Mouse (Mus musculus): Measurements from ENCODE around the gene Tmprss13. TPM values are rescaled to one million over a fixed set of nuclear protein-coding genes. Genes with fewer than 3 reads are reported as not detected.

Tmprss13 gene
- polyA plus RNA-seq, 1 experiment, result not detected

- no peak for TF ChIP-seq MYOG (IDR thresholded peaks at IDR 0.05; ENCODE audit: control insufficient read depth, extremely low read depth, insufficient read length)
- TF ChIP-seq MAX (IDR thresholded peaks at IDR 0.05), result no peak
- no peak for TF ChIP-seq FOSL1 (IDR thresholded peaks at IDR 0.05; ENCODE audit: insufficient read depth, low read length, poor library complexity, severe bottlenecking)
- no peak for TF ChIP-seq USF1 (IDR thresholded peaks at IDR 0.05; ENCODE audit: low read depth)
- TF ChIP-seq CEBPB (IDR thresholded peaks at IDR 0.05; ENCODE audit: low read depth), result no peak
- TF ChIP-seq MYOD1 (IDR thresholded peaks at IDR 0.05; ENCODE audit: control insufficient read depth, insufficient read length, low read depth), result no peak
- TF ChIP-seq CTCF (IDR thresholded peaks at IDR 0.05; ENCODE audit: control insufficient read depth, insufficient read depth, insufficient read length), result no peak
- no peak overlapping the region for H3K4me3 ChIP-seq (ENCODE audit: insufficient read depth, poor library complexity, severe bottlenecking)
- no peaks in the 10 kb centered on the region for H3K79me2 ChIP-seq (ENCODE audit: control insufficient read depth, insufficient read depth)
- no peak overlapping the region for H3ac ChIP-seq (ENCODE audit: control insufficient read depth, insufficient read length, low read depth)
- no peaks in the 10 kb centered on the region for H3K27me3 ChIP-seq (ENCODE audit: control insufficient read depth, insufficient read depth, insufficient read length)
- no peaks in the 10 kb centered on the region for H3K36me3 ChIP-seq (ENCODE audit: control insufficient read depth, insufficient read depth)
- no peaks in the 10 kb centered on the region for H3K79me3 ChIP-seq (ENCODE audit: low read depth)
Observed at GRCm38 (mm10) chr9:45349851-45350250, 31.0 kb downstream of the Tmprss13 start.

DNA sequence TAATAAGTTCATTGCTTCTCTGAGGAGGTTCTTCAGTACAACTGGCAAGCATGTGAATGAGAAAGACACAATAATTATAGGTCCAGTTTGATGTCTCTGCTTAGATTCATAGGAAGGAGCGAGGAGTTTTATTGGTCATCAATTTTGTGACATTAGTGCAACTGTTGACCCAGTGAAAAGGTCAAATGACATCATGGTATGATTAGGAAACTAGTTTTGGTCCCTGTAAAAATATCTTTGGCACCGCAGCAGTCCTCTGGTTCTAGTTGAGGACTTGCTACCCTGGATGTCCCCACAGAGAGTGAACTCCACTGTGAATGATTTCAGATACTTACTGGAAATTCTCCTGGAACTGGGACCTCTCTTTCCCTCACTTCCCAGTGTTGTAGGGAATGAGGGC is 36.3 kb downstream of the Tmprss13 start:
- no peaks in the 10 kb centered on the region for H3K36me3 ChIP-seq (ENCODE audit: control insufficient read depth, insufficient read depth)
- H3K4me3 ChIP-seq (ENCODE audit: insufficient read depth, poor library complexity, severe bottlenecking), result no peak overlapping the region
- H3ac ChIP-seq (ENCODE audit: control insufficient read depth, insufficient read length, low read depth), result no peak overlapping the region
- TF ChIP-seq MYOG (IDR thresholded peaks at IDR 0.05; ENCODE audit: control insufficient read depth, extremely low read depth, insufficient read length) (no peak), FOSL1 (IDR thresholded peaks at IDR 0.05; ENCODE audit: insufficient read depth, low read length, poor library complexity, severe bottlenecking) (no peak)
- no peaks in the 10 kb centered on the region for H3K79me2 ChIP-seq (ENCODE audit: control insufficient read depth, insufficient read depth)
- H3K27me3 ChIP-seq (ENCODE audit: control insufficient read depth, insufficient read depth, insufficient read length), result peaks cover 3% of the 10 kb centered on the region
- no peaks in the 10 kb centered on the region for H3K79me3 ChIP-seq (ENCODE audit: low read depth)

GRCm38 (mm10) chr9:45358356-45358755 is 39.5 kb downstream of the Tmprss13 start:
- H3K36me3 ChIP-seq (ENCODE audit: control insufficient read depth, insufficient read depth), result no peaks in the 10 kb centered on the region
- H3K79me2 ChIP-seq (ENCODE audit: control insufficient read depth, insufficient read depth), result no peaks in the 10 kb centered on the region
- H3K4me3 ChIP-seq (ENCODE audit: insufficient read depth, poor library complexity, severe bottlenecking), result no peak overlapping the region
- H3K27me3 ChIP-seq (ENCODE audit: control insufficient read depth, insufficient read depth, insufficient read length), result peaks cover 3% of the 10 kb centered on the region
- no peaks in the 10 kb centered on the region for H3K79me3 ChIP-seq (ENCODE audit: low read depth)
- TF ChIP-seq MYOG (IDR thresholded peaks at IDR 0.05; ENCODE audit: control insufficient read depth, extremely low read depth, insufficient read length), result no peak
- no peak for TF ChIP-seq MYOD1 (IDR thresholded peaks at IDR 0.05; ENCODE audit: control insufficient read depth, insufficient read length, low read depth)
- no peak for TF ChIP-seq CTCF (IDR thresholded peaks at IDR 0.05; ENCODE audit: control insufficient read depth, insufficient read depth, insufficient read length)
- no peak for TF ChIP-seq FOSL1 (IDR thresholded peaks at IDR 0.05; ENCODE audit: insufficient read depth, low read length, poor library complexity, severe bottlenecking)
- TF ChIP-seq CEBPB (IDR thresholded peaks at IDR 0.05; ENCODE audit: low read depth), result no peak
- no peak for TF ChIP-seq MAX (IDR thresholded peaks at IDR 0.05)
- no peak for TF ChIP-seq USF1 (IDR thresholded peaks at IDR 0.05; ENCODE audit: low read depth)
- no peak overlapping the region for H3ac ChIP-seq (ENCODE audit: control insufficient read depth, insufficient read length, low read depth)

- TF ChIP-seq MYOD1 (IDR thresholded peaks at IDR 0.05; ENCODE audit: control insufficient read depth, insufficient read length, low read depth), result no peak
- TF ChIP-seq FOSL1 (IDR thresholded peaks at IDR 0.05; ENCODE audit: insufficient read depth, low read length, poor library complexity, severe bottlenecking), result no peak
- TF ChIP-seq MYOG (IDR thresholded peaks at IDR 0.05; ENCODE audit: control insufficient read depth, extremely low read depth, insufficient read length), result no peak
- TF ChIP-seq USF1 (IDR thresholded peaks at IDR 0.05; ENCODE audit: low read depth), result no peak
- no peak for TF ChIP-seq CEBPB (IDR thresholded peaks at IDR 0.05; ENCODE audit: low read depth)
- TF ChIP-seq CTCF (IDR thresholded peaks at IDR 0.05; ENCODE audit: control insufficient read depth, insufficient read depth, insufficient read length), result no peak
- TF ChIP-seq MAX (IDR thresholded peaks at IDR 0.05), result no peak
Observed at GRCm38 (mm10) chr9:45362051-45362461, 43.2 kb downstream of the Tmprss13 start.

DNA sequence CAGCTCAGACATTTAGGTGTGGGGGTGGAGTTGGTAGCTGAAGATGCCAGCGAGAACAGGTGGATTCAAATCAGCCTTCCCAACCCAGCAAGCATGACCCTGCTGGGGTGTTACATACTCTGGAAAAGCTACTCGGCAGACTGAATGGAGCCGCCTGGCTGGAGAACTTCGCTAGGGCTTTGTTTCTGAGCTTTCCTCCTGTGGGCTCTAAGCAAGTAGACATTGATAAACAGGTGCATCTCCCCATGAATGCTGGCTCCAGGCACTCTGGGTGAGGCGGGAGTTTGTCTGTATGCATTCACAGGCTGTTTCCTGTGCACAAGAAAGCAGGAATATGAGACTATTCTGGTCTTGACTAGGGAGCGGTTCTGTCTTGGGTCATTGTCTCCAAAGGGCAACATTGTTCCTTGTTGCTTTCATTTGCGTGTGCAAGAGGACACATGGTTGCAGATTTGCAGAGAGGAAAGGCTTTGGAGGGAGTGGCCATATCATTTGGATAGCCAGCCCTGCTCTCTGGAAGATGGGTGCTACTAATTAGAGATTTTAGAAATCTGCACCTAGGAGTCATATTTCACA is 44.8 kb downstream of the Tmprss13 start:
- H3ac ChIP-seq (ENCODE audit: control insufficient read depth, insufficient read length, low read depth), result no peak overlapping the region
- H3K27me3 ChIP-seq (ENCODE audit: control insufficient read depth, insufficient read depth, insufficient read length), result peaks cover 19% of the 10 kb centered on the region
- H3K36me3 ChIP-seq (ENCODE audit: control insufficient read depth, insufficient read depth), result no peaks in the 10 kb centered on the region
- H3K79me3 ChIP-seq (ENCODE audit: low read depth), result no peaks in the 10 kb centered on the region
- no peaks in the 10 kb centered on the region for H3K79me2 ChIP-seq (ENCODE audit: control insufficient read depth, insufficient read depth)
- H3K4me3 ChIP-seq (ENCODE audit: insufficient read depth, poor library complexity, severe bottlenecking), result no peak overlapping the region
- TF ChIP-seq USF1 (IDR thresholded peaks at IDR 0.05; ENCODE audit: low read depth) (no peak), MYOG (IDR thresholded peaks at IDR 0.05; ENCODE audit: control insufficient read depth, extremely low read depth, insufficient read length) (no peak), FOSL1 (IDR thresholded peaks at IDR 0.05; ENCODE audit: insufficient read depth, low read length, poor library complexity, severe bottlenecking) (no peak), MYOD1 (IDR thresholded peaks at IDR 0.05; ENCODE audit: control insufficient read depth, insufficient read length, low read depth) (no peak)

More at GRCm38 (mm10) chr9:45362051-45362461, 43.2 kb downstream of the Tmprss13 start:
- Histone ChIP-seq H3K27me3 (ENCODE audit: control insufficient read depth, insufficient read depth, insufficient read length) (peaks cover 8% of the 10 kb centered on the region), H3ac (ENCODE audit: control insufficient read depth, insufficient read length, low read depth) (no peak overlapping the region), H3K36me3 (ENCODE audit: control insufficient read depth, insufficient read depth) (no peaks in the 10 kb centered on the region), H3K79me2 (ENCODE audit: control insufficient read depth, insufficient read depth) (no peaks in the 10 kb centered on the region), H3K4me3 (ENCODE audit: insufficient read depth, poor library complexity, severe bottlenecking) (no peak overlapping the region), H3K79me3 (ENCODE audit: low read depth) (no peaks in the 10 kb centered on the region)

DNA sequence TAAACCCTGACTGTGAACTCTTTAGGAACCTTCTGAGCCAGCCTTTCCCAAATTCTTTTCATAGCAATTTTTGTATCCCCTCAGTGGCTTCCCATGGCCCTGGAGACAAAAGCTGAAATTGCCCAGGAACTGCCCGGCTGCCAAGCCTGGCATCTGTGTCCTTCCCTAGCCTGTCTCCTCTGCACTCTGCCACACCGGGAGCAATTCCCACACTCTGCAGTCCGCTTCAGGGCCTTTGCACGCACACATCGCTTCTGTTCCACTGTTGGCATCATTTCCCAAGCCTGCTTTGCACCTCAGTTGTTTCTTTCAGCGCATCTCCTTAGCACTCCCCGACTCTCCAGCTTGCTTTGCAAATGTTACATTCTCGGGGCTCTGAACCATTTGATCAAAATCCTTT is 48.8 kb downstream of the Tmprss13 start:
- Histone ChIP-seq H3K4me3 (ENCODE audit: insufficient read depth, poor library complexity, severe bottlenecking) (no peak overlapping the region), H3K36me3 (ENCODE audit: control insufficient read depth, insufficient read depth) (no peaks in the 10 kb centered on the region), H3K79me2 (ENCODE audit: control insufficient read depth, insufficient read depth) (no peaks in the 10 kb centered on the region), H3ac (ENCODE audit: control insufficient read depth, insufficient read length, low read depth) (no peak overlapping the region), H3K79me3 (ENCODE audit: low read depth) (no peaks in the 10 kb centered on the region), H3K27me3 (ENCODE audit: control insufficient read depth, insufficient read depth, insufficient read length) (peaks cover 38% of the 10 kb centered on the region)
- TF ChIP-seq USF1 (IDR thresholded peaks at IDR 0.05; ENCODE audit: low read depth) (no peak), MAX (IDR thresholded peaks at IDR 0.05) (no peak), MYOD1 (IDR thresholded peaks at IDR 0.05; ENCODE audit: control insufficient read depth, insufficient read length, low read depth) (no peak), CEBPB (IDR thresholded peaks at IDR 0.05; ENCODE audit: low read depth) (no peak), MYOG (IDR thresholded peaks at IDR 0.05; ENCODE audit: control insufficient read depth, extremely low read depth, insufficient read length) (no peak), CTCF (IDR thresholded peaks at IDR 0.05; ENCODE audit: control insufficient read depth, insufficient read depth, insufficient read length) (no peak), FOSL1 (IDR thresholded peaks at IDR 0.05; ENCODE audit: insufficient read depth, low read length, poor library complexity, severe bottlenecking) (no peak)
